Mouse (Mus musculus): ENCODE data around the gene Msln. TPM values are rescaled to one million over a fixed set of nuclear protein-coding genes. Genes with fewer than 3 reads are reported as not detected.

Msln gene
- total RNA-seq, 2 experiments from 2014 or later = 0.43 to 0.62 TPM

DNA sequence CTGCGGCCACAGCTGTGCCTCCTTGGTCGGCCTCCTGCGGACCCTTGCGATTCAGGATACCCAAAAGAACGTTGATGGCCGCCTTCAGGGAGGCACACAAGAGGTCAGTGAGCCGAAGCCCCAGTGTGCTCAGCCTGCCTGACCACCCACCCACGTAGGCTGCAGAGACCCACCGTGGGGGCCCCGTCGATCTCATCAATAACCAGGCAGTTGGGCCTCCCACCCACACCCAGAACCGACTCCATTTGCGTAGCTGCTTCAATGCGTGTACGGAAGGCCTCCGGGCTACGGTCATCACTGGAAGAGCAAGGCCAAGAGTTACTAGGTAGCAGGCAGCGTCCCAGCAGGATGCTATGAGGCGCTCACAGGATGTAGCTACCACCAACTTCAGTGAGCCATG, 30.7 kb downstream of the Msln start:
- no peak for DNase-seq

DNA sequence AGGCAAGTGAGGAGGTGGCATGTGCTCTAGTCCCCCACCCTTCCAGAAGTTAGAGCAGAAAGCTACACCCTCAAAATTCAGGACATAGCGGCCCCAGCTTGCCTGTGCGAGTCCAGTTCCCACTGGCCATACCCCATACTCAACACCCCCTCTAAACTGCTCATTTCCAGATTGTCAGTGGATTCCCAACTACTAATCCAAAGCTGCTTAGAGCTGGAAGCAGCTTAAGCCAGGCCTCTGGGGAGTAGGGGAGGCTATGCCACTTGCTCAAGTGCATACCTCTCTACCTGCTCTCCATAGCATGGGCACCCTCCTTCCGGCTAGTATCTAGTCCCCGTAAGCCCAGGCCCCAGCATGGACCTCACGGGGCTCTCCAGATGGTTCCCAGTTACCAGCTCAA, 32.7 kb downstream of the Msln start:
- no peak for DNase-seq

DNA sequence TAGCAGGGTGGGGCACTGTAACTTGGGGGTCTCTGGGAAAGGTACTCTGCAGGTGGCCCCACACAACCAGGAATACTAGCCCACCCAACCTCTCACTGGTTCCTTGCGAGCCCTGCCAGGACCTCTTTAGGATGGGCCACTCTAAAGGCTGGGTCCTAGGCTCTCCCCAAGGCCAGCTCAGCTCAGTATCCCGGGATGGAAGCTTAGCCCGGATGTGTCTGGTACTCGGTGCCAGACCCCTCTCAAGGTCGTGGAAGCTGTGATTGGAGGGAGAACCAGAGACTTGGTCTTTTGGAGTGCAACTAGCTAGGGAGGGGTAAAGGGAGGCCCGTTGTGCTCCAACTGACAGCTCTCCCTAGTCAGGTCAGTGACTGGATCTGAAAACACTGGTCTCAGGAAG, 36.5 kb downstream of the Msln start:
- DNase-seq = no peak

DNA sequence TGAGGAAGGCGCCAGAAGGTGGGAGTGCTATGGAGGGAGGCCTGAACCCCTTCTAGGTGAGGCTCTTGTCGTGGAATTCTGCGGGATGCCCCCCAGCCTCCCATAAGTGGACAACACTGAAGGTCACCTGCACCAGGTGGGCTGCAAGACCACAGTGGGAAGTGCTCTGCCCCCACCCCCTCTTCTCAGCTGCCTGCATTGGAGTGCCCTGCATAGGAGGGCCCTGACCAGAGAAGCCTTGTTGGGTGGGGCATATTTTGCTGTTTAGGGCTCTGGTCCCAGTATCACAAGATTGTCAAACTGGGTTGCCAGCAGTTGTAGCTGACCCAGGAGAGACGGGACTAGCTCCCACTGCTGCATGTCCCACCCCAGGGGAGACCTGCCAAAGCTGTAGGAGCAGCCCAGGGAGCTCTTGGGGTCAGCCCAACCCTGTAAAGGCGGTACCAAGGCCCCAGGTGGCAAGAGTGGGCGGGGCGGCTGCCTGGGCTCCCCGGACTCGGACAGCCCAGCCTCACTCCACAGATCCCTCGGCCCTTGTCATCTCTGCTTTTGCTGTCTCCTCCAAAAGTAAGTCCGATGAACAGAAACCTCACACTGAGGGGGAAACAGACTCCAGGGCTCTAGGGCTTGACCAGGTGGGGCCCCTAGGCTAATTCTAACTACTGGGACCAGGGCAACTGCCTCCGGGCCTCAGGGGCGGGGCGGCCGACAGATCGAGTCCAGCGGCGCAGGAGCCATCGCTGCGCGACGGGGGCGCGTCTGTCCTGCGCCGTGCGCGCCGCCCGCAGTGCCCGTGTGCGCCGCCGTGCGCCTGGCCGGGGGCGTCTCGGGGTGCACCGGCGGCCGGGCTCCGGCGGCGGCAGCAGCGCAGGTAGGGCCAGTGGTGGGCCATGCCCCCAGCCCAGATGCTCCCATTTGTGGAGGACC, 37.2 kb downstream of the Msln start, which contains the start of gene Gng13:
TSS of gene Gng13 (plus strand) at position 461 of the 927 bp plus-strand sequence.
- no peak for DNase-seq

DNA sequence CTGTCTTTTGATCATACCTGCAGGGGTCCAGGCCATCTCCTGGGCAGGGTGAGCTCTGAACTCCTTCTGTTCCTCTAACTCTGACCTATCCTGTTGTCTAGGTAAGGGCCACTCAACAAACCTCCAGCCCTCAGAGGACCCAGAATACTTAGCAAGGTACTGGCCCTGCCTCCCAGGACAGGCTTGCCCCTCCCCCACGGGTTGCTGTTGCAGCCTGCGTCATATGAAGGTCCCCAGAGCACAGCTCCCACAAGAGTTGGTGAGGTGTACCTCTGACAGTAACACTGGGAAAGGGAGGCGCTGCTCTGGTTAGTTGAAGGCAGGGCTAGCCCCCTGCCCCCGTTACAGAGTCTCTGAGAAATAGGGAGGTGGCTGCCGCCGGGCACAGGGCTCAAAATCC, 38.0 kb downstream of the Msln start:
- DNase-seq = no peak

DNA sequence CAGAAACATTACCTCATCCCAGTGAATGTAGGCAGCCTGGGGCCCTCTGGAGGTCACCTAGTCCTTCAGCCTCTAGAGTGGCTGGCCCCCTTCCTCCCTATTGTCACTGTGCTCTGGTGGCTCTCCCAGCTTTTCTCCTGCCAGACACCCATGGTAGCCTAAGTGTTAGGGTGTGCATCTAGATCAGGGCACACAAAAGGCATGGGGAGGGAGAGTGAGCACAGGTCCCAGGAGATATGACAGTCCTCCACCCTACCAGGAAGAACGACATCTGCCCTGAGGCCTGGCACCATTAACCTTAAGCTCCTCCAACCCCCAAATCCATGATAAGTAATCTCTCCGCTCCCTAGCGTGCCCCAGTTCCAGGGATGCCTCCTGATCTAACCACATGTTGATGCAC, 38.6 kb downstream of the Msln start:
- DNase-seq = no peak

DNA sequence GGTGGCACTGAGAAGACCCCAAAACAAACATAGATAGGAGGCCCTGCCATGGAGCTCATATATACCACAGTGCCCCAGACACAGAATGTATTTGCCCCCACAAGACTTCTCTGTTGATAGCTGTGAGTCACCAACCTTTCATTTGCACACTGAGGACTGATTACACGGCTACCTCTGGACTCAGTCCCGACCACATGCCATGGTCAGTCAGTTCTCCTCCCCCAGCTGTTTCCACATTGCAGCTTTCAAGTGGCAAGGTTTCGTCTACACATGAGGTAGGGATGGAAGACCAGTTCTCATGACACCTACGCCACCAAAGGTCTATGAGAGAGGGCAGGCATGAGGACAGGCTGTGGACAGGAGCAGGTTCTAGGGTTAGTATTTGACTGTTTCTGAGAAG, 43.0 kb downstream of the Msln start:
- no peak for DNase-seq

DNA sequence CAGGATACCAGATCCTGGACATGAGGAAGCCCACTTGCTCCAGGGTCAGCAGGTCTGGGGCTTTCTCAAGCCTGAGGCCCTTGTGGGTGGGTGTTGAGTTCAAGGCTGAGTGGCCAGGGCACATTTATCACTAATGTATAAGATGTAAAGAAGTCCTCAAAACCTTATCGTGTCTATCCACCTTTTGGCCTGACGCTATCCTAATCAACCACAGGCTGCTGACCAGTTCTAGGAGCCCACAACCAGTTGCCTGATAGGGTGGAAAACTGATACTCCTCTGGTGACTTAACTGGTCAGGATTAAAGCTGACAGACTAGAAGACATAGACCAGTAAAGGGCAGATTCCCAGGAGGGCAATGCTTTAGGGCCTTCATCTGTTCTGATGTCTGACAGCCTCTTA, 44.2 kb downstream of the Msln start:
- DNase-seq = no peak

DNA sequence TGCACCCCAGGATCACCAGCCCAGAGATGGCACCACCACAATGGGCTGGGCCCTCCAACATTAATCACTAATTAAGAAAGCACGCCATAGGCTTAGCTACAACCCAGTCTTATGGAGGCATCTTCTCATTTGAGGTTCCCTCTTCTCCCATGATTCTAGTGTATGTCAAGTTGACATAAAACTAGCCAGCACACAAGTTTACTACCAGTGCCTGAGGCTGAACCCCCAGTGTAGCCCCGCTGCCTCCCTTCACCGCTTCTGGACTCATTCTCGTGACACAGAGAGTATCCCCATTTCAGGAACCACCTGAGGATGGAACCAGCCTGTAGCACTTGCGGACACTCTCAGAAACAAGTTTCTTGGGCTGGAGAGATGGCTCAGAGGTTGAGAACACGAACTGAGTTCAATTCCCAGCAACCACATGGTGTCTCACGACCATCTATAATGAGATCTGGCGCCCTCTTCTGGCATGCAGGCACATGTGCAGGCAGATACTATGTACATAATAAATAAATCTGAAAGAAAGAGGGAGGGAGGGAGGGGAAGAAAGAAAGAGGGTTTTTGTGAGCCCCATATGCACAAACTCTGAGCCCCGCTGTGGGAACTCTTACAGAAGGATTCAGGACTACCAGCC, 53.2 kb downstream of the Msln start:
- DNase-seq = no peak

Small RNAs within 50 kb of the gene (microRNA-seq; reads per million reads assigned to microRNA genes)
- gene Gm25083 (ENCODE audit: borderline replicate concordance in 2 of 2) (0 reads per million in 2 experiments), gene Mir6966 (ENCODE audit: borderline replicate concordance in 2 of 2) (0 to 1.3 reads per million in 2 experiments)

Other genes starting within 250 kb of the Msln start
- gene Sox8, start 183.7 kb downstream of the Msln start, total RNA-seq (2021) = 1 to 10 TPM; 1.4 to 2.3 TPM
- gene Lmf1, start 175.3 kb downstream of the Msln start, total RNA-seq (2021) = 10 to 100 TPM; 11.6 to 16.6 TPM
- not detected for gene Gng13, start 37.2 kb downstream of the Msln start, total RNA-seq (2021)
- 1 to 10 TPM in 1 of 2 experiments, under 1 TPM in 1; 0.33 to 1.2 TPM for gene Chtf18, start 27.0 kb downstream of the Msln start, total RNA-seq (2021)
- 1 to 10 TPM; 2.9 to 3.9 TPM for gene Rpusd1, start 26.7 kb downstream of the Msln start, total RNA-seq (2021)
- not detected for gene Mslnl, start 18.3 kb downstream of the Msln start, total RNA-seq (2021)
- 10 to 100 TPM; 28.9 to 30.8 TPM for gene Narfl, start 19.4 kb upstream of the Msln start, total RNA-seq (2021)
- 10 to 100 TPM in 1 of 2 experiments, 1 to 10 TPM in 1; 9.0 to 10.5 TPM for gene Haghl, start 31.3 kb upstream of the Msln start, total RNA-seq (2021)
- gene Ccdc78, start 32.2 kb upstream of the Msln start, total RNA-seq (2021) = not detected
- 10 to 100 TPM; 35.0 to 38.5 TPM for gene Fam173a, start 38.5 kb upstream of the Msln start, total RNA-seq (2021)
- gene AC134908.4, start 41.3 kb upstream of the Msln start, total RNA-seq (2021) = not detected
- 10 to 100 TPM; 48.4 to 72.2 TPM for gene Metrn, start 42.8 kb upstream of the Msln start, total RNA-seq (2021)
- gene Fbxl16, start 54.7 kb upstream of the Msln start, total RNA-seq (2021) = 1 to 10 TPM; 1.5 to 1.7 TPM
- 10 to 100 TPM in 1 of 2 experiments, 1 to 10 TPM in 1; 9.3 to 10.5 TPM for gene Wdr24, start 69.2 kb upstream of the Msln start, total RNA-seq (2021)
- gene Jmjd8, start 74.5 kb upstream of the Msln start, total RNA-seq (2021) = 10 to 100 TPM; 14.3 to 18.9 TPM
- 10 to 100 TPM; 76.9 to 84.4 TPM for gene Stub1, start 79.0 kb upstream of the Msln start, total RNA-seq (2021)
- gene Rhbdl1, start 82.9 kb upstream of the Msln start, total RNA-seq (2021) = 10 to 100 TPM; 18.3 to 20.8 TPM
- gene Gm20683, start 87.4 kb upstream of the Msln start, total RNA-seq (2021) = 10 to 100 TPM; 13.8 to 16.5 TPM
- 10 to 100 TPM; 54.4 to 76.1 TPM for gene Rhot2, start 90.5 kb upstream of the Msln start, total RNA-seq (2021)
- 1 to 10 TPM; 1.2 to 2.1 TPM for gene Wdr90, start 107.1 kb upstream of the Msln start, total RNA-seq (2021)
- gene Mcrip2, start 114.4 kb upstream of the Msln start, total RNA-seq (2021) = 100 to 1,000 TPM; 102 to 114 TPM
- gene Mettl26, start 120.7 kb upstream of the Msln start, total RNA-seq (2021) = 10 to 100 TPM; 31.9 to 37.0 TPM
- gene Wfikkn1, start 126.5 kb upstream of the Msln start, total RNA-seq (2021) = under 1 TPM; 0.35 to 0.36 TPM
- 10 to 100 TPM in 1 of 2 experiments, 1 to 10 TPM in 1; 8.7 to 11.0 TPM for gene Rab40c, start 165.3 kb upstream of the Msln start, total RNA-seq (2021)
- 10 to 100 TPM; 30.0 to 31.9 TPM for gene Pigq, start 190.6 kb upstream of the Msln start, total RNA-seq (2021)
- not detected for gene Nhlrc4, start 190.6 kb upstream of the Msln start, total RNA-seq (2021)
- not detected for gene A930017K11Rik, start 198.2 kb upstream of the Msln start, total RNA-seq (2021)
- 1 to 10 TPM; 5.6 to 6.8 TPM for gene Capn15, start 231.4 kb upstream of the Msln start, total RNA-seq (2021)